Mouse (Mus musculus) urinary bladder, adult 18-20 months (tissue): ENCODE results near the gene Prtn3.

Experiments
- DNase-seq, 2 experiments: peaks; one replicate each; pipeline ENCODE4 v3.0.0; 2022; ENCODE audit warnings: low spot score in 2 of 2, mixed read lengths in 2 of 2

Prtn3 gene

GRCm38 (mm10) chr10:79854801-79855541 lies 19.3 kb upstream of the Prtn3 start:
- peak in 1 of 2 experiments; percentile 56 for DNase-seq

- DNase-seq, result no peak
Observed at GRCm38 (mm10) chr10:79855558-79856184, 18.6 kb upstream of the Prtn3 start.

- DNase-seq, result no peak
Observed at GRCm38 (mm10) chr10:79856280-79856679, 18.0 kb upstream of the Prtn3 start.

GRCm38 (mm10) chr10:79856704-79857451 lies 17.4 kb upstream of the Prtn3 start:
- peak in 1 of 2 experiments; percentile 51 for DNase-seq

GRCm38 (mm10) chr10:79857452-79857811 lies 16.8 kb upstream of the Prtn3 start:
- no peak for DNase-seq

- no peak for DNase-seq
Observed at GRCm38 (mm10) chr10:79857894-79858293, 16.4 kb upstream of the Prtn3 start.

GRCm38 (mm10) chr10:79858416-79859074 lies 15.7 kb upstream of the Prtn3 start:
- no peak for DNase-seq

- DNase-seq, result no peak
Observed at GRCm38 (mm10) chr10:79859116-79859515, 15.2 kb upstream of the Prtn3 start.

- DNase-seq, result no peak
Observed at GRCm38 (mm10) chr10:79860079-79860911, 14.0 kb upstream of the Prtn3 start.

GRCm38 (mm10) chr10:79861230-79862048 lies 12.8 kb upstream of the Prtn3 start:
- DNase-seq, result no peak

GRCm38 (mm10) chr10:79862049-79862788 lies 12.1 kb upstream of the Prtn3 start:
- no peak for DNase-seq

- no peak for DNase-seq
Observed at GRCm38 (mm10) chr10:79862925-79863324, 11.4 kb upstream of the Prtn3 start.

- DNase-seq, result no peak
Observed at GRCm38 (mm10) chr10:79864351-79865188, 9.7 kb upstream of the Prtn3 start.

GRCm38 (mm10) chr10:79865189-79865601 lies 9.1 kb upstream of the Prtn3 start:
- no peak for DNase-seq

- no peak for DNase-seq
Observed at GRCm38 (mm10) chr10:79865801-79866295, 8.4 kb upstream of the Prtn3 start.

- no peak for DNase-seq
Observed at GRCm38 (mm10) chr10:79866601-79867000, 7.7 kb upstream of the Prtn3 start.

GRCm38 (mm10) chr10:79871845-79872244 lies 2.4 kb upstream of the Prtn3 start:
- DNase-seq, result no peak

GRCm38 (mm10) chr10:79872862-79873261 lies 1.4 kb upstream of the Prtn3 start:
- DNase-seq, result no peak

- no peak for DNase-seq
Observed at GRCm38 (mm10) chr10:79873313-79873712, 963 bp upstream of the Prtn3 start.
